Mouse (Mus musculus) ovary, postnatal 10 days (tissue): Measurements from ENCODE around the gene Ncaph.
"Not testable (repeated sequence)": the region's sequence is repeated elsewhere in the genome, so short reads cannot be mapped to it uniquely, and the experiment has no call there.

Source experiments
- DNase-seq: peaks from one replicate; pipeline ENCODE4 v3.0.0; 2022; ENCODE audit warnings: low spot score

Gene Ncaph

GRCm38 (mm10) chr2:127086235-127086634, 47.5 kb downstream of the Ncaph start:
- DNase-seq = no peak

GRCm38 (mm10) chr2:127080591-127081218, 53.0 kb downstream of the Ncaph start:
- no peak for DNase-seq

- no peak for DNase-seq
Measured at GRCm38 (mm10) chr2:127079881-127080590, 53.7 kb downstream of the Ncaph start.

GRCm38 (mm10) chr2:127079066-127079465, 54.7 kb downstream of the Ncaph start:
- not testable (repeated sequence) for DNase-seq

- DNase-seq = no peak
Measured at GRCm38 (mm10) chr2:127077611-127078010, 56.1 kb downstream of the Ncaph start.

- no peak for DNase-seq
Measured at GRCm38 (mm10) chr2:127074116-127074515, 59.6 kb downstream of the Ncaph start.

- no peak for DNase-seq
Measured at GRCm38 (mm10) chr2:127070879-127071278, 62.9 kb downstream of the Ncaph start.

- peak; percentile 63 for DNase-seq
Measured at GRCm38 (mm10) chr2:127070435-127070841, 63.3 kb downstream of the Ncaph start, which contains the start of gene Blvra. Blvra (plus strand) TSS chr2:127070665.

GRCm38 (mm10) chr2:127069781-127070434, 63.8 kb downstream of the Ncaph start:
- no peak for DNase-seq

- no peak for DNase-seq
Measured at GRCm38 (mm10) chr2:127068806-127069205, 64.9 kb downstream of the Ncaph start.

GRCm38 (mm10) chr2:127061471-127061870, 72.3 kb downstream of the Ncaph start:
- DNase-seq = no peak
